Mouse (Mus musculus): ENCODE measurements at regions not wholly inside any gene's neighbourhood (a gene's known extent, or its start where the extent isn't known, plus 50 kb on each side); places are given as distances from the start of the nearest gene placed in this dataset.

GRCm38 (mm10) chr10:12059728-12060127 is 716.5 kb downstream of the Epm2a start:
- no peak for DNase-seq (ENCODE audit: low spot score)

- DNase-seq (ENCODE audit: low spot score): no peak
These were observed 718.1 kb downstream of the Epm2a start for GRCm38 (mm10) chr10:12061069-12061861.

GRCm38 (mm10) chr10:12062302-12062701 is 719.1 kb downstream of the Epm2a start:
- DNase-seq (ENCODE audit: low spot score): no peak

DNA sequence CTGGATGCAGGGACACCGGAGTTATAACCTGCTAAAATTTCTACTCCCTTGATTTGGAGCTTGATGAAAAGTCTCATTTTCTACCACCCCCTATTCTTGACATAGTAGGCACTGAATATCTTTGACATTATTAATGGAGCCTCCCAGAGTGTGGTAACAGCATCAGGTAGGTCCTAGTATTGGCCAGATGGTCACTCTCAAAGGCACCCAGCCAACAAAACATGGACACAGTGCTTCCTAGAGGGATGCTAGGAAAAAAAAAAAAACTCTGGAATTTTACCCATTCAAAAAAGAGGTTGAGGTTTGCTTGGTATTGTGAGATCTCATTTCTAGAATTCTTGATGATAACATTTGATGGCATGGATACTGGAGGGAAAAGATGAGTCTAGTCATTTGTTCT is 740.8 kb downstream of the Epm2a start:
- no peak for DNase-seq (ENCODE audit: low spot score)

- DNase-seq (ENCODE audit: low spot score): no peak
These were observed 749.3 kb downstream of the Epm2a start for GRCm38 (mm10) chr10:12092521-12092920.

DNA sequence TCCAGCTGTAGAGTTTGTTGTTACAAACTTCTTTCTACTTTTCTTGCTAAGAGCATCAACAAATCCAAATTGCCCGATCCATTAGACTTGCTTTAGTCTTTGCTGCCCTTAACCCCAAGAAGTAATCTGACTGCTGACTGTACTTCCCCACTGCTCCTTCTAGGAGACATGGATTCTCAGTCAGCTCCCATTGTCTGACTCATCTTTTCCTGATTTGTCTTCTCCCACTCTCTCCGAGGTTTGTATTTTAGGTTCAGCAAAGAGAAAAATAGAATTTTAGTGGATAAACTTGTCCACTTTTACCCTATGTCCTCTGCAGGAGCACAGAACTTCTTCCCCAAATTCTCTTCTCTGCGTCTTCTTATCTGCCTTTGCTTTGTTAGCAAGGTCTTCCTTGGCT is 753.5 kb downstream of the Epm2a start:
- no peak for DNase-seq (ENCODE audit: low spot score)

DNA sequence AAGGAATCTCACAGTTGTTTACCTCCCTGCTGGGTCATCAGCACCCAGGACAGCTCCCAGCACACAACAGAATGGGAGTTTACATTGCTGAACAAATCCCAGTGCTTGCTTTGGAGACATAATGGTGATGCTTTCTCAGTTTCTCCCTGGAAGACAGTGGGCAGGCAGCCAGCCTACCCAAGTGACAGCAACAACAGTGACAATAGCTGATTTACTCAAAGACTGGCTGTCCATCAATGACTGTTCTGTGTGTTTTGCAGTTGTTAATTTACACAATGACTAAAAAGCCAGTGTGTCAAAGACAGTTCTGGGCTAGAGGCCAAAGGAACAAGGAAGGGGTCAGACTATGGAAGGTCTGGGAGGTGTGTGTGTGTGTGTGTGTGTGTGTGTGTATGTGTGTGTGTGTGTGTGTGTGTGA is 762.2 kb downstream of the Utrn start:
- peak; percentile 71 for DNase-seq (ENCODE audit: low spot score)

- DNase-seq (ENCODE audit: low spot score): no peak
These were observed 757.4 kb downstream of the Utrn start for GRCm38 (mm10) chr10:12111720-12112119.

DNA sequence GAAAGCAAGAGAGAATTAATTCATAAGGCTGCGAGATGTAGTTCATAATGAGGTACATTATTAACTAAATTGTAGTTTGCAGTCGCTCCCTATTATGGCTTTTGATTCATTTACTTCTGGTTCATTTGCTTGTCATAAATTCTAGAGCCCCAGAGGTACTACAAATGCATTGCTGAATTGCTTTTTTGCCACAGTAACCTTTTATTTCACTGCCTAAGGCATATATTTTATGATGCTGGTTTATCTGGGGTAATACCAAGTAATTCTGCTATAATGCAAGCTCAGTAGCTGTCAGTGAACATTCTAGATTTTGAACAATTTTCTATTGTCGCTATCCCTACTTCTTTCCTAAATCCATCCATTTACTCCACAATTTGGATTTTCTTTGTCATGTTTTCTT is 753.4 kb downstream of the Utrn start:
- DNase-seq (ENCODE audit: low spot score): no peak

- no peak for DNase-seq (ENCODE audit: low spot score)
These were observed 752.4 kb downstream of the Utrn start for GRCm38 (mm10) chr10:12116662-12117303.

GRCm38 (mm10) chr10:12124272-12124671 is 744.9 kb downstream of the Utrn start:
- DNase-seq (ENCODE audit: low spot score): no peak

DNA sequence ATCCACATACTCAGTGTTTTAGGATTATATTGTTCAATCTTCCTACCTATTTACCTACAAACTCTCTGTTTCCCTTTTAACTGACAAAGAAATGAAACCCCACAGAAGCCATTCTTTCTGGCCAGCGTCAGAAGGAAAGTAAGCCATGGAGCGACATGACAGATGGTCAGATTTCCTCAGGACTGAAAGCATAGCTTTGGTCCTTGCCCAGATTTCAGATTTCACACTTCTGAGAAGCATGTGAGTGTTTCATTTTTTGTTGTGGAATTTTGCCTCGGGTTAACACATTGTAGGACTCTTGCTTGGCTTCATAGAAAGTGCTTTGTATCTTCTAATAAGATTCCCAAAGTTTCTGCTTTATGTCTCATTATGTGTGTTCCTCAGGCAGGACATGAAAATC is 739.7 kb downstream of the Utrn start:
- no peak for DNase-seq (ENCODE audit: low spot score)

GRCm38 (mm10) chr10:12144691-12145090 is 724.5 kb downstream of the Utrn start:
- no peak for DNase-seq (ENCODE audit: low spot score)

- DNase-seq (ENCODE audit: low spot score): no peak
These were observed 722.1 kb downstream of the Utrn start for GRCm38 (mm10) chr10:12146942-12147537.

- DNase-seq (ENCODE audit: low spot score): no peak
These were observed 698.9 kb downstream of the Utrn start for GRCm38 (mm10) chr10:12170243-12170642.

- no peak for DNase-seq (ENCODE audit: low spot score)
These were observed 694.9 kb downstream of the Utrn start for GRCm38 (mm10) chr10:12174200-12174818.

- no peak for DNase-seq (ENCODE audit: low spot score)
These were observed 694.0 kb downstream of the Utrn start for GRCm38 (mm10) chr10:12175141-12175540.

DNA sequence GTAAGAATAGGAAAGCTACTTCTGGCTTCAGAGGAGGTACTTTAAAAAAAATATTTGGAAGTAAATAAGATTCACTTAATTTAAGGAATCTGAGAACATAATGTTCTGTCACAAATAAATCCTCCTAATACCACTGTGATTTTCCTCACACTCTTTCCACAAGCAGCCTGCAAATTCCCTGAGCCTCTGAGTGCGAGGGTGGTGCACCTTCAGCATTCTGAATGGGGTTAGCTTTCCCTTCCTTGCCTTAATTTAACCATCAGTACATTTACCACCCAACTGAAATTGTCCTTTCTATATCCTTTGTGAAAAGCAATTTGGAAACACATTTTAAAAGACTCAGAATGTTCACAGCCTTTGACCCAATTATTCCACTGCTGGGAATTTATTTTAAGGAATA is 691.7 kb downstream of the Utrn start:
- DNase-seq (ENCODE audit: low spot score): no peak

- DNase-seq (ENCODE audit: low spot score): no peak
These were observed 688.2 kb downstream of the Utrn start for GRCm38 (mm10) chr10:12180965-12181364.

DNA sequence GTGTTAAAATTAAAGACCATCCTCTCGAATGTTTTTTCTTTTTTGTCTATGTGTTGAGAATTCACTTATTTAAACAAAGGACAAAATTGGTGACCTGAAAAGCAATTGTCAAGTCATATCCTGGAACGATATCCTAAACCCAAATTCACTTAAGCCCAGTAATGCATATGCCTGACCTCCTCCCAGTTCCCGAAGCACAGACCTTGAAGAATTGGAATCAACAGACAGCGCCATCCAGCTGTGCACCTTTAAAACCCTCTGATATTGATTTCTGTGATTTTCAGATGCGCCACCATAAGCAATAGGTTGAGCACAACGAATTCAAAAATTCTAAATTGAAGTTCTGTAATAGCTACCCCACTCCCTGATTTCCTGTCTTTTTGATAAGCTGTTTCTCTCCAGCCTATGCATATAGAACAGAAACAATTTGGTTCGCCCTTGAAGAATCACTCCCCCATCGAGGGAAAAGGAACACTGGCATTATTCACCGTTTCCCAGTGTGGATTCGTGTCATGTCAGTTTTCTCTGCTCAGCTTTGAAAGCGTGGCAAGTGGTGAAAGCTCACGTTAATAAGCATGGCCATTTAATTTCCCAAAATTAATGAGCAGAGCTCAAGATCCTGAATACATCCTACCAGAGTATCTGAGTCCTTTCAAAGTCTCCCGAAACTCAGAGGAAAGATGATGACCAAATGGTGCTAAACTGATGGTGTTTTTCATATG is 682.1 kb downstream of the Utrn start:
- no peak for DNase-seq (ENCODE audit: low spot score)

DNA sequence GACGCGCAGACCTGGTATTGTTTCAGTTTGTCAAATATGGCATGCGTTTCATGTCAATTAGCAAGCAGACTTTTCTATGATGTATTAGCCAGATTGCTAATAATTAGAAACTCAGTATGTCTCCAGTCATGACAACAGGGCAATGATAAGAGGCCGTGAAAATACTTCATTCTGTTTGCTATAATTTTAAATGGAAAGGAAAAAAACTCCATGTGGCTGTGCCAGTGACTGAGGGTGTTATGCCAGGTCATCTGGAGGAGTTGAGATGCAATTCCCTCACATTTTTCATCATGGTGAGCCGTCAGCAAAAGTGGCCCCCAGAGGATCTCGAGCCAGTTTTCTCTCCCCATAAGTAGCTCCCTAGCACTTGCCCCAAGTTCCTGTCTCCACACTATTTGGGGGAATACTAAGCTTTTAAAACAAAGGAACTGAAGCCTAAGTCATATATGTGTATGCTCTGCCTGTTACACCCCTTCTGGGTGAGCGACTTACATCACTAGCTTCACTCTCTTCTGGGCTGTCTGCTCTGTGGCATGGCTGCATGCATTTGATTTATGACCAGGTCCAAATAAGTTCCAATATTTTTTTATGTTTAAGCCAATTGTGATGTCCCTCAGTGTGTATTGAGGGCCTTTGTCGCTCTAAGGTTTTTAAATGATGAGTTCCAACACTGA is 681.4 kb downstream of the Utrn start:
- no peak for DNase-seq (ENCODE audit: low spot score)

- DNase-seq (ENCODE audit: low spot score): peak; percentile 11
These were observed 678.7 kb downstream of the Utrn start for GRCm38 (mm10) chr10:12190435-12190834.
